Mouse (Mus musculus): ENCODE data around the gene Slc6a6. TPM values are rescaled to one million over a fixed set of nuclear protein-coding genes. Genes with fewer than 3 reads are reported as not detected.
A peak's percentile ranks its signal among the peaks of the same experiment; 100 is the strongest.

Slc6a6 gene
- total RNA-seq, 2 experiments from 2014 or later, result 46.7 to 61.9 TPM

DNA sequence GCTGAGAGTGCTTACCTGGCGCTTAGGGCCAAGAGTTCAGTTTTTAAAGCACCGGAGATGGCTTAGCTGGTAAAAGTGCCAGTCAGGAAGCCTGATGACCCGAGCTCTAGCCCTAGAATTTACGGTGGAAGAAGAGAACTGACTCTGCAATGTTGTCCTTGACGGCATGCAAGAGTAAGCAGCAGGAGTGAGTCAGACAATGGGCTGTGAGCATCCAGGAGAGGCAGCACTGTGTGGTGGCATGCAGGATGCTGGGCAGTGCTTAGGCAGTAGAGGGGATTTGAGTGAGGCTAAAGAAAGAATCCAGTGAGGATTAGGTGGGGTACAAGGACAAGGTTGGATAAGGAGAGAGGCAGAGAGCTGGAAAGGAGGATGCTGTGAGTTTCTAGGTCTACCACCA lies 15.6 kb upstream of the Slc6a6 start:
- ATAC-seq (ENCODE audit: poor library complexity, severe bottlenecking), result no peak

DNA sequence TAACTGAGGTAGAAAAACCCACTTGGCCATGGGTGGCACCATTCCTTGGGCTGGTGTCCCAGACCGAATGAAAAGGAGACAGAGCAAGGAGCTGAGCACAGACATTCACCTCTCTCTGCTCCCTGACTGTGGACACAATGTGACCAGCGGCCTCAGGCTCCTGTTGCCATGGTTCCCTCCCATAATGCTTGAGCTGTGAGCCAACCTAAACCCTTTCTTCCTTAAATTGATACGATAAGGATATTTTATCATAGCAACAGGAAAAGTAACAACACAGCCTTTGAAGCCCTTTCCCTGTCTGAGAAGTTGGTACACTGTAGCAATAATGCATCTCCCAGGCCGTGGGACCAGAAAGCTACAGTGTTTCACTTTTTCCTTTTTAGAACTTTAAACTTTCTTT lies 14.6 kb upstream of the Slc6a6 start:
- ATAC-seq (ENCODE audit: poor library complexity, severe bottlenecking), result no peak

DNA sequence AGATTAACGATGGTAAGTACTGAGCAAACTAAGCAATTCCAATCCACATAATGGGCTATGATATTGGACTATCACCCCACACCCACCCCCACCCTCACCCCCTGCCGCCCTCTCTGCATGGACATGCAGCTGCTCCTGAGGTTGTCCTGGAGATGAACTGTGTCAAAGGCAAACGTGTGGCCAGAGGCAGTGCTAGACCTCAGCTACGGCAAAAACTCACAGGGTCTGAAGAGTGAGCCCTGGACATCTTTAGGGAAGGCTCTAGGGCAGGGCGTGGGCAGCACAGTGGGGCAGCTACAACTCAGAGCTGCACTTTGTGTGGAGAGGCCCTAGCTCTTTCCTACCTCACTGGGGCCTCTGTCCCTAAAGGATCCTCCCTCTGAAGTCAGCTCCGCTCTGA lies 13.6 kb upstream of the Slc6a6 start:
- ATAC-seq (ENCODE audit: poor library complexity, severe bottlenecking), result no peak

DNA sequence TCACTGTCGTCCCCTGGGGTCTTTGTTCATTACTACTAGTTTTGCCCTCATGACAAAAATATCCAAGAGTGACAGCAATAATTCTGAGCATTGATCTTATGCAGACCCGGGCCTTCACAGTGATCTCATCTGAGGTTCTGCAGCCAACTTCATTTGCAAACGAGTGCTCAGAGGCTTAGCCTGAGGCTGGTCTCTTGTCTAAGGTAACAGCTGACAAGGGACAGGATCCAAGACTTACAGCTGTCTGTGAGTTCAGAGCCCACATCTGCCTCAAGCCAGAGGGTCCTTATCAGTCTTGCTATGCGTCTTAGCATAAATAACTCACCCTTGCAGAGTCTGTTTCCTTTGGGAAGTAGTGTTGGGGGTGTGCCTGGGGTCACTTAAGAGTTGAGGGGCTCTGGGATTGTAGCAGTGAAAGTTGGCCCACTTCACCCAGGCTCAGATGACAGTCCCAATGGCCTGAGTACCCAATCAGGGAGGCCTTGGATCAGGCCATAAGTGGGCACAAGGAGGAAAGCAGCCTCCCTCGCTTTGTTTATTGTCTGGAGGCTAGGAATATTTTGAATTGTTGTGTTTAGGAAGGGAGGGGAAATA lies 9.0 kb upstream of the Slc6a6 start:
- ATAC-seq (ENCODE audit: poor library complexity, severe bottlenecking), result no peak

DNA sequence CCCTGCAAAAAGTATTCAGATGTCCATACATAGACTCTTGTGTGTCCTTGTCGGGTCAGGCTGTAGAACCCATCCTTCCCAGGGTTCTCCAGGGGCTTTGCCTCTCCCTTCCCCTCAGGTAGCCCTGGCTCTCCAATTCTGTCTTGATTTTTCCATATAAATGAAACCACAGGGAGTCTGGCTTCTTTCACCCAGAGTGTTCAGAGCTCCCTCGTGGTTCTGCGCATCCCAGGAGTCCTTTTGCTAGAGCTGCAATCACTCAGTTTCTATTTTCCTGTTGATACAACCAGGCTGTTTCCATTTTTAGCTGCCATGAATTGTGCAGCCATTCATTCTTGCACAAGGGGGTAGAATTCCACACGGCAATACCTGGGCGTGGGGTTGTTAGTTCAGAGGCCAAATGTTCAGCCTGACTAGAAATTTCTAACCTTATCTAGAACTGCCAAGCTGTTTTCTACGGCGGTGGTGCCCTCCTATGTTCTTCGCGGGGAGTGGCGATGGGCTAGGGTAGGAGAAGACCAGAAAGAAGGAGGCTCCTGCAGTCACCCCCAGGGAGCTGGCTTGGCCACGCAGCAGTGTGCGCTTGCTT lies 5.3 kb upstream of the Slc6a6 start:
- ATAC-seq (ENCODE audit: poor library complexity, severe bottlenecking), result no peak; the same call in 1 of the 2 replicates

DNA sequence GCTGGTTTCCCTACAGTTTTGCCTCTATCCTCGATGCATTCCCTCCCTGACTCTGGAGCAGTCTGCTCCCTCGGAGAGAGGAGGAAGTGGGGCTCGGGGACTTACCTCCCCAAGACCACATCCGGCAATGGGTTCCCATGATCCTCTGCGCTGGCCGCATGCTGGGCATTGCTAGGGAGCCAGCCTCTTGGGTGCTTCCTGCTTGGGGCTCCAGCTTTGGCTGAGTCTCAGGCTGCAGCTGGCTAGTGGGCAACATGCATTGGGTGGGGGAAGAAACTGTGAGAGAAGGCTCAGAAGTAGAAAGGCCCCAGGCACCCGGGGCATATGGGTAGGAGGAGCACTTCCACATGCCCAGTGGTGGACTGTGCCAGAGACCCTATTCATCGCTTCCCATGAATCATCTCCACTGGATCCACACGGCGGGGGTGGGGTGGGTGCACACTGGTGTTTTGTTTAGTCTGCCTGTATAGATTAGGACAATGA lies 4.7 kb upstream of the Slc6a6 start:
- ATAC-seq (ENCODE audit: poor library complexity, severe bottlenecking), result peak; percentile 71

DNA sequence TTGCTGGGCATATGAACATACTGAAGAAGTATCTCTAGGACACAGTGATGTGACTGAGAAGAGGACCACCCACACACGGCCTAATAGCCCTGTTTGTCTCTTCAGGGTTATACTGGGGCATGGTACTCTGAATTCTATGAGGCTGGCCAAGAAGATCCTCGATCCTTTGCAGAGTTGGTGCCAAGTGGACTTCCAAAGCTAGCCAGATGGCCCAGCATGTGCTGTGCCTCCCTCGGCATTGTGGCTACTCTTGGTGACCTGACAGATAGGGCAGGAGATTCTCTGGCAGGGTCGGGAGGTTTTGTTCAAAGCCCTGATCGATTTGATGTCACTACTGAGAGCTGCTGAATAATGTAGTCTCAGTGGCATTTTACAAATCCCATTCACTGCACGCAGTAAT lies 4.1 kb upstream of the Slc6a6 start:
- ATAC-seq (ENCODE audit: poor library complexity, severe bottlenecking), result no peak

DNA sequence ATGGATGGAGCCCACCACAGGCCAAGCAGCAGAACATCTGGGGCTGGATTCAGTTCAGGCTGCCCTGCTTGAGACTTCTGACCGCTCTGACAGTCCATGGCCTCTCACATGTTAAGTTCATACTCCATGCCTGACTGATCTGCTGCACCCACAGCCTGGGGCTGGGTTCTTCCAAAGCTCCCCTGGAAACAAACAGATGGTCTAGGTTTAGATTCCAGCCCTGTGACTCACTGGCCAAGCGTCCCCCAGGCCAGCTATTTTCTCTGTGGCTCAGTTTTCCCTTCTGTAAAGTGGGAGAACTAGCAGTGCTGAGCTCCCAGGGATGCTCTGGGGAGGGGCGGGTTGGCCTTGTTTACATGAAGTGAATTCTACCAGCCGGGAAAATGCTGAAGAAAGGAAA lies 2.0 kb upstream of the Slc6a6 start:
- ATAC-seq (ENCODE audit: poor library complexity, severe bottlenecking), result no peak

DNA sequence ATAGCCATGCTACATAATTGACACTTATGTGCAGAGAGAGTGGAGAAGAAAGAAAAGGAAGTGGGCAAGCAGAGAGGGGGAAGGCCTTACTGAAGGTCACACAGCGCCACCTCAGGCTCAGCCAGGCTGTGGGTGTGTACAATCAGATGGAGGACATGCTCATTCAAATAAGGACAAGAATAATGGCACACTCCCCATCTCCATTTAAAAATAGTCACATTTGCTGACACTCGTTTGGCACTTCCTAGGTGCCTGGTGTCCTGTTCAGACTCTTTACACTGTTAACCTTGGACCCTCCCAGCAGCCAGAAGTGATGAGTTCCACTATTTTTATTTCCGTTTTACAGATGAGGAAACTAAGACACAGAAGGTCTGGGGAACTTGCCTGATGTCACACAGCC lies 732 bp upstream of the Slc6a6 start:
- peak; percentile 41 for ATAC-seq (ENCODE audit: poor library complexity, severe bottlenecking)

DNA sequence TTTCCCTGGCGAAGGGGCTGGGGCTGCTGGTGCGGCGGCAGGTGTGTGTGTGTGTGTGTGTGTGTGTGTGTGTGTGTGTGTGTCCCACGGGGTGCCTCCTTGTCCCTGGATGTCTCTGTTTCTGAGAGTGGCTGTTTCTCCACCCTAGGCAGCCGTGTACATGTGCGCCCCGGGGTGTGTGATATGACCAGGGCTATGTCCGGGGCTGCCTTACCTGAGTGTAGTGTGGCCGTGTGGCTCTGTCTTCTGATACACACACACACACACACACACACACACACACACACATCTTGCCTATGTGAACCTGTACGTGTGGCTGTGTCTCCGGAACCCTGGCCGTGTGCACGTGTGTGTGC lies 599 bp downstream of the Slc6a6 start:
- 0 out of 2 replicates have a peak, but pooled peaks have one; percentile 1 for ATAC-seq (ENCODE audit: poor library complexity, severe bottlenecking)

DNA sequence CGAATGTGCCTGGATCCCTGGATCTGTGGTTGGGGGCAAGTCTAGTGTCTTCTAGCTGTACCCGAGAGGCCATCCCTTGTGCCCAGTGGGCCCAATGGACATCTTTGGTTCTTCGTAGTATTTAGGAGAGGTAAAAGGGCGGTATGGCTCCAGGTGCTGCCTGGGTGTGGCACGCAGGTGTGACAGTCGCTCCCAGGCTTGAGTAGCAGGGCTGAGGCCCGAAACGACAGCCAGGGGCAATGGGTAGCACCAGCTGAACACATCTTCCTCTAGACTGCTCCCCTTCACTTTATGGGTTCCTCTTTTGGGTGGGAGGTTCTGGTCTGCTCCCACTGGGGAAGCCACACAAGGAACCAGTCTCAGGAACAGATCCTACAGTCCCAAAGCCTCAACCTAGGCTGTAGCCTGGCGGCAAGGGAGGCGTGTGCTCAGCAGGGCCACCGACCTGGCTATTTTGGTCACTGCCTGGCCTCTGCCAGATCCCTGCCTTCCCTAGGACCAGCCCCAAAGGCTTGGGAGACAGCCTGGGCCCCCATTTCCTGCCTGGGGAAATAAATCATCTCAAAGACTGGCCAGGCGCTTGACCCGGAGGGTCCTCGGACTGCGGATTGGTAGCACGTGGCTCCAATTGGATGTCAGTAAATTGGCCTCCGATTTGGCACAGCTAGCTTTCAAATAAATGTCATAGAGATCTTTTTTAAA lies 1.1 kb downstream of the Slc6a6 start:
- peak; percentile 56 for ATAC-seq (ENCODE audit: poor library complexity, severe bottlenecking)

DNA sequence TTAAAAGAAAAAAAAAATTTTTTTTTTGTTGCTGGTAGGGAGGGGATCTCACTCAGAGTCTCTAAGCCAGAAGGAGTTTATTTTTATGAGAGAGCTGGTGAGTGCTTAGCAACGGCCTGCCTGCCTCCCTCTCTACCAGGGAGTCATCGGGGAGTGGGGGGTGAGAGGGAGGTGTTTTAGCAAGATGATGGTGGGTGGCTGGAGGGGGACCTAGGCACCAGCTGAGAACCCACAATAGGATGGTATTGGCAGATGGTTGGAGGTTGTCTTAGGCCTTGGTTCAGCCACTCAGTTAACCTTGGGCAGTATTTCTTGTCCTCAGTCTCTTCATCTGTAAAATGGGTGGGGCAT lies 1.7 kb downstream of the Slc6a6 start:
- ATAC-seq (ENCODE audit: poor library complexity, severe bottlenecking), result no peak

DNA sequence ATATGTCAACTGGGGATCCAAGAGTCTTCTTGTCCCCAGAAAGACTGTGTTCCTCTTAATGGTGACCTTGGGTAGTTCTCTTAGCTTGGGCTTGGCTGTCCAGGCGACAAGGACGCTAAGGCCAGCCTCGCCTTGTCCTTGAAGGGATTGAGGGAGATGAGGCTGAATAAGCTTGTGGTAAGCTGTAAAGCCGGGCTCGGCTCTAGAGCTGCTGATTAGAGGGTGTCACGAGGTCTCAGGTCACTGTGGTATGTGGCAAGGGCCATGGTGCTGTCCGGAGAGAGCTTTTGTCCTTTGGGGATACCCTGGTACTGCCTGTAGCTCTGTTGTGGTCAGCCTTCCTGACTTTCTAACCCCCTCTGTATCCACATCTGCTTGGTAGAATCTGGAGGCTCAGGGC lies 2.0 kb downstream of the Slc6a6 start:
- no peak for ATAC-seq (ENCODE audit: poor library complexity, severe bottlenecking)

DNA sequence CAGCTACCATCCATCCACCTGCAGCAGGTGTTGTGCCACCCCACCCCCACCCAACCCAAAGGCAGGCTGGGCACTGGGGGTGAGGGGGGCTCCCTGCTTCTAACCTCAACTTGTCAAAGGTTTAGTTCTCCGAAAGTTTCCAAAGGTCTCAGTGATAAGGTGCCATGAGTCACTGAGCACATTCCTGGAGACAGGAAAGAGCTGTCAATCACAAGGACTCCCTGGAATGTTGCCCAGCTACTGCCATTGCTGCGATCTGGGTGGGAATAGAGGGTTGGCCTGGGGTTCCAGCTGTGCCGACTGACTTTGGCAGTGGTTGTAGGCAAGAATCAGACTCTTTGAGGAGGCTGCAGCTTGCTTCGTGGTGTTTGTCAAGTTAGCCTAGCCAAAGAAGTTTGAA lies 2.7 kb downstream of the Slc6a6 start:
- no peak for ATAC-seq (ENCODE audit: poor library complexity, severe bottlenecking)

DNA sequence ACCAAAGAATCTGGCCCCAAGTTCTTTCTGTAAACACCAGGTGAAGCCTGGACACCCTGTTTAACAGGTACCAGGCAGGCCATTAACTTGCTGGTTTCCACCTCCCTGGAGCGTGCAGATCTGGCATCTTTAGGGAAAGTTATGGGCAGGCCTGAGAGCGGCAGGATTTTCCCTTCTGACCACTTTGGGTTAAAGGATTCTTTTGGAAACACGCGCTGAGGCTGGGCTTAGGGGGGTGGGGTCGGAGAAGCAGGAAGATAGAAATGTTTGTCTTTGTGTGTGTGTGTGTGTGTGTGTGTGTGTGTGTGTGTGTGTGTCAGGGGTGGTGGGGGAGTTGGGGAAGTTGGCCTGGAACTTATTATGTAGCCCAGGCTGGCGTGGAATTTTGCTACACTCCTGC lies 4.2 kb downstream of the Slc6a6 start:
- ATAC-seq (ENCODE audit: poor library complexity, severe bottlenecking), result no peak

DNA sequence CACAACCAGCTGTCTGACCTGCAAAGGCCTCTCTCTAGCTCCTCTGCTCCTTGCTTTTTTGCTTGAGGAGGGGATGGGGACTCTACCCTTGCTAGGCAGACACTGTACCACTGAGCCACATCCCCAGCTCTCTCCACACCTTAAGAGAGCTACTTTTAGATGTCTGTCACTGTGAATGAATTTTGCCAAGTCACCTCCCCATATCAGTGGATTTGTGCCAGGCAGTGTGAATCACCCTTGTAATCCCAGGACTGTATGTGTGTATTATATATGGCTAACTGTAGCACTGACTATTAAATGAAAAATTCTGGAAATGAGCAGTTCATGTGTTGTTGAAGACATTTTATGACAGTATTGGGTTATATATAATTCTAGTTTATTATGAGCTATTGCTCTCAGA lies 5.4 kb downstream of the Slc6a6 start:
- no peak for ATAC-seq (ENCODE audit: poor library complexity, severe bottlenecking)

DNA sequence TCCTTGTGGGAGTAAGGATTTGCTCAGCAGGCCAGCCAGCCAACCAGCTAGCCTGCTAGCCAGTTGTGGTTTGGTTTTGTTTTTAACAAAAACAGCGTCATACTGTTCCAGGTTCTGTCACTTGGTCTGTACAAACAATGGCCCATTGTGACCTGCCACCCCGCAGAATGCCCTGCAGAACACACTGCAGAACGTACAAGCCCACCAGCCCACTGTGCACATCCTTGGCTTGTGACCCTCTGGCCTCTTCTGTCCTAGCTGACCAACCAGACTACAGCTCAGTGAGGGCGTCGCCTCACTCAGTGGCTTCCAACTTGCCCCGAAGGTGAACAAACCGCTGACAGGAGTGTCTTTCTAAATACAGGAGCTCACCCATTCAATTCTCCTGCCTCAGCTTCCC lies 6.4 kb downstream of the Slc6a6 start:
- ATAC-seq (ENCODE audit: poor library complexity, severe bottlenecking), result no peak

DNA sequence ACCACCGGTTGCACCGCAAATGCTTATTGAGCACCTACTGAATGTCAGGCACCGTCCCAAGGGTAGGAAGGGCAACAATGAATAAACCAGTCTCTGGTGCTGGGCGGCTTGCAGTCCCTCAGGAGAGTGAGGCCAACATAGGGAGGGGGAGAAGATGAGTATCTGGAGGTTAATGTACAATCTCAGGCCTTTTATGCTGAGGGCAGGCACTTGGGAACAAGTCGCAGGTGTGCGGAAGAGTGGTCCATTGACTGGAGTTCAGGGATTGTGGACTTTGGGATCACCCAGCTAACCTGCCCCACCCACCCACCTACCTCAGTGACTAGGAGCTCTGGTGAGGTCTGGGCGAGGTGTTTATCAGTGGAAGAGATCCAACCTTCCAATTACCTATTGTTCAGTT lies 6.8 kb downstream of the Slc6a6 start:
- ATAC-seq (ENCODE audit: poor library complexity, severe bottlenecking), result no peak

DNA sequence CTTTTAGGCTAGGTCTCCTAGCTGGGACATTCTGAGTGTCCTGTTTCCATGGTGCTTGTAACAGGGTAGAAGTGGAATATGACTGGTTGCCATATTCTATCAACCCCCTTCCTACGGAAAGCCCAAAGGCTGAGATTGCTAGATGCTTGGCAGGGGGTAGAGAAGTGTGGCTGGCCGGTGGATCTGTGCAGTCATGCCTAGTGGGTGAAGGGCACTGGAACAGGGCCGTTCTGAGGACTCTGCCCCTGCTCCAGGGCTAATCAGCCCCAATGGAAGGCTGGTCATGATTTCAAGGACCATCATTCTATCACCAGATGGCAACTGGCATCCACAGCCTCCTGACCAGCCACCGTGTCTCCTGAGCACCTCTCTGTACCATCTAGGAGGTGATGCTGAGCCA lies 7.7 kb downstream of the Slc6a6 start:
- ATAC-seq (ENCODE audit: poor library complexity, severe bottlenecking), result no peak

DNA sequence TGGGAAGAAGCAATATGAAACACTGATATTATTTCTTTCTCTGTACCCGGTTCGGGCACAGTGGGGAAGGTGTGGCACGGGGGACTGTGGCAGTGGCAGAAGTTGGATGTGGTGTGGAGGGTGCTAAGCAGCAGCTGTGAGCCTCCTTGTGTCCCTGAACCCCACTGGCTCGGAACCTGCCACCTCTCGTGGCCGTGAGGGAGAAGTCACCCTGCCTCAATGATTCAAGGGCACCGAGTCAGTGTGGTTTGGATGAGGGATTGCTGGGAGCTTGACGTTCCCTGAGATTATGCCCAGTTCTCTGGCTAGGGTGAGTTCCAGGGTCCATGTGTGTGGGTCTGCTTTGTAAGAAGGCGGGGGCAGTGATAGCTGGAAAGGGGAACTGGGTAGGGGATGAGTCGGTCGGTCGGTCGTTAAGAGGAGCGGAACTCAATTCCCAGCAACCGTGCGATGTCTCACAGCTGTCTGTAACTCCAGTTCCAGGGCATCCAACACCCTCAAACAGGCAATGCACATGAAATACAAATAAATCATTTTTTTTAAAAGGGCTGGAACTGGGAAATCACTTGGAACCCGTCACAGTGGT lies 9.5 kb downstream of the Slc6a6 start:
- ATAC-seq (ENCODE audit: poor library complexity, severe bottlenecking), result peak; percentile 83

DNA sequence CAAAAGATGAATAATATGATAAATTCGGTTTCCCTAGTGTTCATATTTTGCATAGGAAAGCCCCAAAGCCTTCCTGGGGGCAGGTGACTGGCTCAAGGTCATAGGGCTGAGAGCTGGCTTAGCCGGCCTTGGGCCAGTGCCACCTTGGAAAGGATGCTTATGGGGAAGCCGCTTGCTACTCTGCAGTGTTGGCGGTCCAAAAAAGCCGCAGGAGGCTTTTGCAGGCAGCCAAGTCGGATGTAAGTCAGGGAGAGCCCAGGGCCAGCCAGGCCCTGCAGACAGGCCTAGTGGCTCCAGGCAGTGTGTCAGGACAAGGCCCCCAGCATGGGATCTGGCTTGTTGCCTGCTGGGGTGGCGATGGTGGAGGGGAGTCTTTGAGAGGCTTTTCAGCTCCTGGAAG lies 10.8 kb downstream of the Slc6a6 start:
- no peak for ATAC-seq (ENCODE audit: poor library complexity, severe bottlenecking)

DNA sequence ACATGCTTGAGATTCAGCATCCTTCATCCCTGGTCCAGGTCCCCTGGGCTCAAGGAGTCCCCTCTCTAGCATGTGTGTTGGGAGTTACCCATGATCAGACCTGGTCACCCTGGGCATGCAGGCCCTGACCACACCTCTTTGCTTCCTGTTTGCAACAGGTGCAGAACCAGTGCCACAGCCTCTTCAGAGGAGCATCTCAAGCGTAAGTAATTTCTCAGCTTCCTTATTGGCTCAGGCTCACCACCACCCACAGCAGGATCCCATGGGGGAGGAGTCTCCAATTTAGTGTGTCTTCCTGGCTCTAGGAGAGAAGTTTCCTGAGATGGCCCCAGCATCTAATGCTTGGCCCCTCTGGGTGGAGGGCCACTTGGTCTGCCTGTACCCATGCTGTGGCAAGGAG lies 15.0 kb downstream of the Slc6a6 start:
- ATAC-seq (ENCODE audit: poor library complexity, severe bottlenecking), result peak; percentile 91

Data from megakaryocyte, adult 5-6 weeks (primary cell).